Mouse (Mus musculus): ENCODE results near the gene Tbcel.

DNA sequence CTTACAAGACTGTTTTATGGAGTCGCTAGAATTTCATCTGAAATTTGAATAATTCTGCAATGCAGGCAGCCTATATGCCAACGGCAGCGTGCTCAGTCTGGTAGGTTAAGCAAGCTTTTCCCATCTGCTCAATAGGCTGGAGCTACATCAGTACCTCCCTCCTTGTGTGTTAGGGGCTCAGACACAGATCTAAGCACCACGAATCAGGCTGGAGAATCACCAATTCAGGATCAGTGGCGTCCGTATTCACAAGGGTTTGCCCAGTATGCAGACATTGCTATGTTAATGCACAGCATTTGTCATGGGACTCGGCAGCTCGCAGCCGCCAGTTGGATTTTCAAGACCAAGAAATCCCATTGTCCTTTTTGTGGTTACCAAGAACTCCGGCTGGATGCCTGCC is 36.9 kb upstream of the Tbcel start:
- TF ChIP-seq CTCF (conservative IDR thresholded peaks at IDR 0.05; ENCODE audit: low read length) (no peak), NANOG (IDR thresholded peaks at IDR 0.05; ENCODE audit: borderline replicate concordance, low read length) (no peak), POU5F1 (IDR thresholded peaks at IDR 0.05; ENCODE audit: borderline replicate concordance, low read length) (no peak)
